Mouse (Mus musculus) CH12.LX (cell line): ENCODE results near the gene Yy1. TPM values are rescaled to one million over a fixed set of nuclear protein-coding genes. Genes with fewer than 3 reads are reported as not detected.

Experiments used
- DNase-seq: peaks from one replicate; pipeline ENCODE4 v3.0.0-alpha.2; 2013; ENCODE audit errors: extremely low read depth
- H3K27ac ChIP-seq: 2 replicates; pipeline ENCODE4 v1.5.1; 2012; ENCODE audit warnings: low read depth, mild to moderate bottlenecking, control low read depth, moderate library complexity; ENCODE audit not compliant: insufficient read depth
- H3K27me3 ChIP-seq: replicated peaks from 2 replicates; pipeline ENCODE3; 2012; ENCODE audit warnings: inconsistent platforms
- H3K36me3 ChIP-seq, 2 experiments: replicated peaks in 1 of 2; 2 replicates each; pipeline versions ENCODE3 to v1.6.1; 2012; ENCODE audit warnings: inconsistent platforms in 1 of 2, low read length in 1 of 2, mild to moderate bottlenecking in 1 of 2, mixed read lengths in 1 of 2, moderate library complexity in 1 of 2; ENCODE audit not compliant: control insufficient read depth in 1 of 2, insufficient read depth in 1 of 2
- H3K4me1 ChIP-seq, 2 experiments: 2 replicates each; pipeline ENCODE4 v1.6.1; 2012; ENCODE audit warnings: inconsistent platforms in 1 of 2, moderate library complexity in 1 of 2; ENCODE audit not compliant: insufficient read depth in 2 of 2, control insufficient read depth in 1 of 2
- H3K4me2 ChIP-seq: 2 replicates; pipeline ENCODE4 v1.6.1; 2012; ENCODE audit warnings: low read depth, mild to moderate bottlenecking, control low read depth; ENCODE audit not compliant: poor library complexity, insufficient read depth, severe bottlenecking
- H3K4me3 ChIP-seq, 3 experiments: fragments of 150-350 bp in 1 of 3; sonication (generic) in 1 of 3; replicated peaks in 1 of 3; 2 replicates each; pipeline versions ENCODE3 to v1.5.1; 2011 to 2012; ENCODE audit warnings: low read depth in 2 of 3, low read length in 2 of 3, mild to moderate bottlenecking in 2 of 3, moderate library complexity in 2 of 3, control low read depth in 1 of 3, improper control_type of control experiment in 1 of 3, inconsistent platforms in 1 of 3, mixed read lengths in 1 of 3; ENCODE audit not compliant: poor library complexity in 1 of 3
- H3K79me2 ChIP-seq: replicated peaks from 2 replicates; pipeline ENCODE4 v1.6.1; 2012; ENCODE audit warnings: mild to moderate bottlenecking, moderate library complexity; ENCODE audit not compliant: control insufficient read depth, poor library complexity, insufficient read depth, severe bottlenecking; ENCODE audit errors: extremely low read depth
- H3K9ac ChIP-seq: 2 replicates; pipeline ENCODE4 v1.6.1; 2012; ENCODE audit warnings: low read depth, mild to moderate bottlenecking, control low read depth, moderate library complexity; ENCODE audit not compliant: insufficient read depth
- H3K9me3 ChIP-seq: replicated peaks from 2 replicates; pipeline ENCODE3; 2012; ENCODE audit warnings: low read length, inconsistent platforms, mixed read lengths
- BHLHE40 ChIP-seq: IDR thresholded peaks from 2 replicates; pipeline ENCODE4 v1.6.1; 2011; ENCODE audit warnings: mild to moderate bottlenecking, low read depth, low read length, improper control_type of control experiment
- CHD2 ChIP-seq: IDR thresholded peaks from 2 replicates; pipeline ENCODE4 v1.6.1; 2011; ENCODE audit warnings: low read length, improper control_type of control experiment
- E2F4 ChIP-seq: IDR thresholded peaks from 2 replicates; pipeline ENCODE4 v1.6.1; 2011; ENCODE audit warnings: low read depth, low read length, improper control_type of control experiment; ENCODE audit not compliant: insufficient replicate concordance
- ELF1 ChIP-seq: IDR thresholded peaks from 2 replicates; pipeline ENCODE4 v1.6.1; 2014; ENCODE audit warnings: low read depth, mild to moderate bottlenecking, inconsistent platforms, low read length, improper control_type of control experiment
- EP300 ChIP-seq: IDR thresholded peaks from 2 replicates; pipeline ENCODE4 v1.6.1; 2011; ENCODE audit warnings: low read length, improper control_type of control experiment
- ETS1 ChIP-seq: conservative IDR thresholded peaks from 2 replicates; pipeline ENCODE4 v1.6.1; 2012; ENCODE audit warnings: low read depth, mild to moderate bottlenecking, inconsistent platforms, low read length, improper control_type of control experiment, moderate library complexity
- HCFC1 ChIP-seq: IDR thresholded peaks from 2 replicates; pipeline ENCODE4 v1.6.1; 2012; ENCODE audit warnings: low read depth, mild to moderate bottlenecking, inconsistent platforms, low read length, improper control_type of control experiment
- KAT2A ChIP-seq: IDR thresholded peaks from 2 replicates; pipeline ENCODE4 v1.6.1; 2012; ENCODE audit warnings: low read length, improper control_type of control experiment, inconsistent platforms; ENCODE audit not compliant: insufficient replicate concordance
- MAFK ChIP-seq: IDR thresholded peaks from 2 replicates; pipeline ENCODE4 v1.6.1; 2011; ENCODE audit warnings: low read length, improper control_type of control experiment; ENCODE audit not compliant: insufficient replicate concordance
- MAZ ChIP-seq: IDR thresholded peaks from 2 replicates; pipeline ENCODE4 v1.6.1; 2012; ENCODE audit warnings: low read depth, mild to moderate bottlenecking, inconsistent platforms, low read length, improper control_type of control experiment, moderate library complexity
- MEF2A ChIP-seq: IDR thresholded peaks from 2 replicates; pipeline ENCODE4 v1.6.1; 2014; ENCODE audit warnings: low read depth, mild to moderate bottlenecking, inconsistent platforms, low read length, improper control_type of control experiment, borderline replicate concordance
- NELFE ChIP-seq: IDR thresholded peaks from 2 replicates; pipeline ENCODE4 v1.6.1; 2011; ENCODE audit warnings: low read depth, low read length, improper control_type of control experiment
- PAX5 ChIP-seq: IDR thresholded peaks from 2 replicates; pipeline ENCODE4 v1.6.1; 2012; ENCODE audit warnings: low read length, inconsistent platforms, mixed read lengths
- RAD21 ChIP-seq: IDR thresholded peaks from 2 replicates; pipeline ENCODE4 v1.6.1; 2011; ENCODE audit warnings: low read depth, mild to moderate bottlenecking, low read length, improper control_type of control experiment, moderate library complexity
- SMC3 ChIP-seq: IDR thresholded peaks from 2 replicates; pipeline ENCODE4 v1.6.1; 2011; ENCODE audit warnings: low read depth, low read length, improper control_type of control experiment
- TBP ChIP-seq: conservative IDR thresholded peaks from 2 replicates; pipeline ENCODE4 v1.6.1; 2011; ENCODE audit warnings: low read depth, low read length, improper control_type of control experiment
- TCF12 ChIP-seq: IDR thresholded peaks from 2 replicates; pipeline ENCODE4 v1.6.1; 2014; ENCODE audit warnings: low read depth, mild to moderate bottlenecking, inconsistent platforms, low read length, improper control_type of control experiment
- USF1 ChIP-seq: IDR thresholded peaks from 2 replicates; pipeline ENCODE4 v1.6.1; 2014; ENCODE audit warnings: low read depth, mild to moderate bottlenecking, inconsistent platforms, low read length, improper control_type of control experiment
- USF2 ChIP-seq: conservative IDR thresholded peaks from 2 replicates; pipeline ENCODE4 v1.6.1; 2011; ENCODE audit warnings: low read depth, low read length, improper control_type of control experiment
- ZC3H11A ChIP-seq: IDR thresholded peaks from 2 replicates; pipeline ENCODE4 v1.6.1; 2012; ENCODE audit warnings: low read depth, mild to moderate bottlenecking, inconsistent platforms, low read length, improper control_type of control experiment
- ZKSCAN1 ChIP-seq: IDR thresholded peaks from 2 replicates; pipeline ENCODE4 v1.6.1; 2012; ENCODE audit warnings: low read depth, inconsistent platforms, low read length, improper control_type of control experiment, borderline replicate concordance
- ZMIZ1 ChIP-seq: IDR thresholded peaks from 2 replicates; pipeline ENCODE4 v1.6.1; 2012; ENCODE audit warnings: low read depth, mild to moderate bottlenecking, inconsistent platforms, low read length, improper control_type of control experiment
- ZNF384 ChIP-seq: IDR thresholded peaks from 2 replicates; pipeline ENCODE4 v1.6.1; 2012; ENCODE audit warnings: low read depth, low read length, improper control_type of control experiment, inconsistent platforms
- dilution Hi-C: fragments of 300-500 bp; cut with MboI; formaldehyde crosslinking; loops from 2 replicates; pipeline ENCODE4 v1.14.3; 2020; ENCODE audit warnings: low sequenced_read_pairs; ENCODE audit not compliant: extremely low pct_unique_long_range_greater_than_20kb, extremely low pct_ligation_motif_present
- in situ Hi-C: fragments of 300-500 bp; cut with MboI; formaldehyde crosslinking; loops from 3 replicates; pipeline ENCODE4 v1.14.3; 2019; ENCODE audit warnings: low sequenced_read_pairs, low pct_ligation_motif_present, low pct_unique_long_range_greater_than_20kb, mixed read lengths
- polyA plus RNA-seq: library from polyadenylated mRNA; unstranded; fragments of >175 nt; gene quantifications from 2 replicates; pipeline ENCODE4 v1.2.1, GENCODE M21; 2012; ENCODE audit warnings: low read depth; ENCODE audit not compliant: insufficient read length
- total RNA-seq, 2 experiments: library from RNA; depleted of rRNA; stranded (reverse); fragments of 300-350 nt in 1 of 2; fragments of >200 nt in 1 of 2; gene quantifications; 2 replicates each; pipeline ENCODE4 v1.2.3; 2012 to 2014

Yy1 gene
- total and polyA plus RNA-seq, 3 experiments: 30.8 to 56.8 (median 51.7) TPM

DNA sequence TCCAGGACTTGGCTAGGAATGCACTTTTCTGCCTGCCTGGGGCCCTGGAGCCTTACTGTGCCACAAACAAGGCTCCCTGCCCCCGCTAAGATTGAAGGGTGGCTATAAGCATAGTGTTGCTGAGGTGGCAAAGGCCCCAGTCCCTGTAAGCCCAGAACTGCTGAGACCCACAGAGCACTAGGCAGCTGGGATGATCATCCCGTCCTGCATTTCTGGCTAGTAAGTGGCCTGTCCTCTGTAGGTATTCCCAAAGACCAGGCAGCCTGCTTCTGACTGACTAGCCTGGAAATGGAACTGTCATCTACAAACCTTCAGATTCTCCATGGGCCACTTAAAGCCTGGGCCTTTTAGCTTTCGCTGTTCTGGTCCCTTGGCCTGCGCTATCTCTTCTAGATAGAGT is 27.7 kb downstream of the Yy1 start:
- no peaks in the 10 kb centered on the region for H3K9me3 ChIP-seq
- H3K4me3 ChIP-seq: no peak overlapping the region
- TF ChIP-seq RAD21 (no peak), MAFK (no peak), USF1 (no peak), ZKSCAN1 (no peak), PAX5 (no peak), ELF1 (no peak)
- dilution Hi-C loops: no loop called here
- H3K4me2 ChIP-seq: no peak overlapping the region
- DNase-seq: no peak
- no peaks in the 10 kb centered on the region for H3K27me3 ChIP-seq
- H3K9ac ChIP-seq: no peak overlapping the region
- H3K36me3 ChIP-seq: peaks cover 33 to 78% of the 10 kb centered on the region in 2 experiments
- no peak overlapping the region for H3K27ac ChIP-seq
- in situ Hi-C loops: no loop called here
- H3K4me1 ChIP-seq: no peaks in the 10 kb centered on the region
- peaks cover 1% of the 10 kb centered on the region for H3K79me2 ChIP-seq

DNA sequence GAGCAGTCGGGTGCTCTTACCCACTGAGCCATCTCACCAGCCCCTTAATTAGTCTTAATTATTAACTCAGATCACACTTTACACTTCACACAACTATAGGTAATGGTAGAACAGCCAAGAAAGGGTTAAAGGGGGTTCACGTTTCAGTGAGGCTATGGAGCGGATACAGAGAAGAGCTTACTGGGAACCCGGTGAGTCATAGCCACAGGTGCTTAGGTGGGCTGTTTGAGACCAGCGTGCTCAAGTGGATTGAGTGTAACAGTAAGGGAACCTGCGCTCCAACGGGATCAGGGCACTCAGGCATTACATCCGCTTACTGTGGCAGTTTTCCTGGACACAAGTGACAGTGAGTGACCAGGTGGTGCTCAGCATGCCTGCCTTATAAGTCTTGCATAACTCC is 30.3 kb downstream of the Yy1 start:
- Histone ChIP-seq H3K79me2 (no peaks in the 10 kb centered on the region), H3K27me3 (no peaks in the 10 kb centered on the region), H3K9ac (no peak overlapping the region), H3K27ac (no peak overlapping the region), H3K4me1 (peaks cover 0 to 6% of the 10 kb centered on the region in 2 experiments; a peak in 1 of 4 replicates), H3K36me3 (peaks cover 28 to 84% of the 10 kb centered on the region in 2 experiments), H3K4me3 (no peak overlapping the region), H3K4me2 (no peak overlapping the region), H3K9me3 (peaks cover 1% of the 10 kb centered on the region)
- in situ Hi-C loops: no loop called here
- no peak for DNase-seq
- TF ChIP-seq TCF12 (no peak), E2F4 (no peak), ZMIZ1 (no peak), SMC3 (no peak), ZC3H11A (no peak), USF2 (no peak), NELFE (no peak), ETS1 (no peak), CHD2 (no peak), BHLHE40 (no peak), KAT2A (no peak), TBP (no peak), MEF2A (no peak), HCFC1 (no peak), MAZ (no peak), EP300 (no peak), ZNF384 (no peak)
- dilution Hi-C loops: no loop called here
